Mouse (Mus musculus): Measurements from ENCODE around the gene H2al1c. TPM values are rescaled to one million over a fixed set of nuclear protein-coding genes. Genes with fewer than 3 reads are reported as not detected.
"Not testable (repeated sequence)": the region's sequence is repeated elsewhere in the genome, so short reads cannot be mapped to it uniquely, and the experiment has no call there.

H2al1c gene
- polyA plus RNA-seq, 1 experiment, result not detected

GRCm38 (mm10) chrX:11324359-11324758 lies 18.9 kb downstream of the H2al1c start, which contains the start of gene H2al1i:
H2al1i (plus strand) TSS chrX:11324659.
- not testable (repeated sequence) for H3K4me1 ChIP-seq (ENCODE audit: control insufficient read depth, insufficient read depth, insufficient read length, low read length); H3K4me3 ChIP-seq (ENCODE audit: insufficient read depth, low read depth, low read length); H3K27ac ChIP-seq (replicated peaks; ENCODE audit: low read depth, low read length)

GRCm38 (mm10) chrX:11327522-11327921 lies 22.1 kb downstream of the H2al1c start, which contains the start of gene H2al1j:
H2al1j (plus strand) TSS chrX:11327822.
- H3K27ac ChIP-seq (replicated peaks; ENCODE audit: low read depth, low read length); H3K4me3 ChIP-seq (ENCODE audit: insufficient read depth, low read depth, low read length); H3K4me1 ChIP-seq (ENCODE audit: control insufficient read depth, insufficient read depth, insufficient read length, low read length): not testable (repeated sequence)

GRCm38 (mm10) chrX:11345762-11346161 lies 40.3 kb downstream of the H2al1c start:
- H3K4me3 ChIP-seq (ENCODE audit: insufficient read depth, low read depth, low read length), result no peak overlapping the region
- no peak overlapping the region for H3K27ac ChIP-seq (replicated peaks; ENCODE audit: low read depth, low read length)
- H3K4me1 ChIP-seq (ENCODE audit: control insufficient read depth, insufficient read depth, insufficient read length, low read length), result no peaks in the 10 kb centered on the region

GRCm38 (mm10) chrX:11346756-11347155 lies 41.3 kb downstream of the H2al1c start:
- Histone ChIP-seq H3K4me3 (ENCODE audit: insufficient read depth, low read depth, low read length) (no peak overlapping the region), H3K4me1 (ENCODE audit: control insufficient read depth, insufficient read depth, insufficient read length, low read length) (no peaks in the 10 kb centered on the region), H3K27ac (replicated peaks; ENCODE audit: low read depth, low read length) (no peak overlapping the region)

Other genes starting within 250 kb of the H2al1c start
- not detected in 2 replicates for gene H2al1a, start 6.4 kb upstream of the H2al1c start, polyA plus RNA-seq (2012; ENCODE audit: insufficient read depth, insufficient read length, missing spikeins)
- gene H2al1b, start 3.2 kb upstream of the H2al1c start, polyA plus RNA-seq (2012; ENCODE audit: insufficient read depth, insufficient read length, missing spikeins), result not detected in 2 replicates
- not detected in 2 replicates for gene H2al1d, start 3.2 kb downstream of the H2al1c start, polyA plus RNA-seq (2012; ENCODE audit: insufficient read depth, insufficient read length, missing spikeins)
- gene H2al1e, start 6.3 kb downstream of the H2al1c start, polyA plus RNA-seq (2012; ENCODE audit: insufficient read depth, insufficient read length, missing spikeins), result not detected in 2 replicates
- gene H2al1f, start 9.5 kb downstream of the H2al1c start, polyA plus RNA-seq (2012; ENCODE audit: insufficient read depth, insufficient read length, missing spikeins), result not detected in 2 replicates
- not detected in 2 replicates for gene H2al1g, start 12.6 kb downstream of the H2al1c start, polyA plus RNA-seq (2012; ENCODE audit: insufficient read depth, insufficient read length, missing spikeins)
- gene H2al1h, start 15.8 kb downstream of the H2al1c start, polyA plus RNA-seq (2012; ENCODE audit: insufficient read depth, insufficient read length, missing spikeins), result not detected in 2 replicates
- gene H2al1i, start 19.0 kb downstream of the H2al1c start, polyA plus RNA-seq (2012; ENCODE audit: insufficient read depth, insufficient read length, missing spikeins), result not detected in 2 replicates
- not detected in 2 replicates for gene H2al1j, start 22.2 kb downstream of the H2al1c start, polyA plus RNA-seq (2012; ENCODE audit: insufficient read depth, insufficient read length, missing spikeins)